In the genomic region with DNA sequence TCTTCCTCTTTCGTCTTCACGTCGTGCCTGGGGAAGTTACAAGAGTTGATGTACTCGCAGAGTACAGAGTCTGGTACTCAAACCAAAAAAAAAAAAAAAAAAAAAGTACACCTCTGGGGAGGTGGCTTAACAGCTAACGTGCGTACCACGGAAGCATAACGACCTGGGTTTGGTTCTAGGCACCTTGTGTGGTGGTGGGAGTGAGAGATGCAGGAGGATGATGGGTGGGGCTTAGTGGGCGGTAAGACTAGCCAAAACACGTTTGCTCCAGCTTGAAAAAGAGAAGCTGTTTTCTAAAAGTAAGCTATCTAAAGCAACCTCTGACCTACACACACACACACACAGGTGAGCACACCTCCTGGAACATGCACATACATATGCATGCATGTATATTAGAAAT, we compare ENCODE assay signal across 19 mouse cellular contexts. TPM values are rescaled to one million over a fixed set of nuclear protein-coding genes. Genes with fewer than 3 reads are reported as not detected.
DNase-seq lines count a peak whose midpoint lies in the region; ATAC-seq lines count a peak whose summit lies in the region.
"Had no signal": no experiment of that assay in that cellular context is flagged by ENCODE, and none has a peak within 500 bp of the region (broad histone marks: within the 10 kb centered on the region; RNA-seq: fewer than 3 reads in every experiment).

No protein-coding gene starts in this region.

- no peak overlapping the region for H3K27ac ChIP-seq in heart, embryonic 11.5 days (ENCODE audit: low read depth, low read length)
- H3K27ac ChIP-seq in kidney, embryonic 14.5 days (ENCODE audit: low read depth, low read length) = peak overlapping the region; percentile 59; the same call in 1 of the 2 replicates
- peak overlapping the region; percentile 38; the same call in 1 of the 2 replicates for H3K27ac ChIP-seq in neural tube, embryonic 13.5 days (replicated peaks)
- H3K27ac ChIP-seq: layer of hippocampus, adult 2 months; limb, embryonic 10.5 days had no signal

- no peak overlapping the region for H3K4me3 ChIP-seq in heart, embryonic 11.5 days (ENCODE audit: low read depth, low read length)
- no peak overlapping the region for H3K4me3 ChIP-seq in kidney, embryonic 14.5 days (ENCODE audit: low read length)
- H3K4me3 ChIP-seq in neural tube, embryonic 13.5 days = no peak overlapping the region
- H3K4me3 ChIP-seq: layer of hippocampus, adult 2 months had no signal

- H3K9ac ChIP-seq in heart, embryonic 11.5 days (ENCODE audit: low read depth, low read length) = no peak overlapping the region
- H3K9ac ChIP-seq in kidney, embryonic 14.5 days (ENCODE audit: low read depth, low read length) = no peak overlapping the region
- H3K9ac ChIP-seq in neural tube, embryonic 13.5 days = no peak overlapping the region

- WGBS in heart, embryonic 11.5 days (ENCODE audit: insufficient replicate concordance) = 27% methylated on average over 10 of the region's 10 CpGs
- 10% methylated on average over 10 of the region's 10 CpGs for WGBS in kidney, embryonic 14.5 days
- WGBS in neural tube, embryonic 13.5 days = 32% methylated on average over 10 of the region's 10 CpGs

- no peaks in the 10 kb centered on the region for H3K9me3 ChIP-seq in heart, embryonic 11.5 days (replicated peaks; ENCODE audit: control insufficient read depth, low read length)
- H3K9me3 ChIP-seq in kidney, embryonic 14.5 days (ENCODE audit: control insufficient read depth, low read length) = no peaks in the 10 kb centered on the region
- no peaks in the 10 kb centered on the region for H3K9me3 ChIP-seq in neural tube, embryonic 13.5 days
- H3K9me3 ChIP-seq: G1E; limb, embryonic 10.5 days had no signal

- H3K4me1 ChIP-seq in heart, embryonic 11.5 days (ENCODE audit: control insufficient read depth, insufficient read depth, low read length) = peaks cover 10% of the 10 kb centered on the region; the same call in 1 of the 2 replicates
- peaks cover 21% of the 10 kb centered on the region for H3K4me1 ChIP-seq in kidney, embryonic 14.5 days (ENCODE audit: control insufficient read depth, insufficient read depth, low read length)
- H3K4me1 ChIP-seq in neural tube, embryonic 13.5 days (replicated peaks) = peaks cover 35% of the 10 kb centered on the region

- no peak for DNase-seq in heart, adult 8-10 months (ENCODE audit: low spot score)
- no peak for DNase-seq in kidney, adult 8-10 months
- no peak for DNase-seq in neural tube, embryonic 10.5 days (ENCODE audit: extremely low spot score, low spot score)
- DNase-seq in right cerebral cortex, adult 18-20 months = no peak
- DNase-seq: adrenal gland, adult 2 months; B cell, adult 2 months; cerebellum, postnatal 14 days; gastrocnemius, postnatal 14 days; kidney, adult 18-20 months; lung, adult 2 months; lung, postnatal 36 days; right cerebral cortex, postnatal 25 days had no signal

- no peaks in the 10 kb centered on the region for H3K36me3 ChIP-seq in heart, embryonic 11.5 days (ENCODE audit: control insufficient read depth, insufficient read depth, low read length)
- no peaks in the 10 kb centered on the region for H3K36me3 ChIP-seq in kidney, embryonic 14.5 days (ENCODE audit: control insufficient read depth, insufficient read depth, low read length)
- H3K36me3 ChIP-seq in neural tube, embryonic 13.5 days = no peaks in the 10 kb centered on the region
- H3K36me3 ChIP-seq: G1E; limb, embryonic 10.5 days had no signal

- no peak for ATAC-seq in heart, embryonic 11.5 days (replicated peaks; ENCODE audit: insufficient number of reproducible peaks, low FRiP score, low TSS enrichment)
- ATAC-seq in kidney, embryonic 14.5 days (ENCODE audit: low FRiP score, low TSS enrichment) = no peak
- ATAC-seq in neural tube, embryonic 13.5 days (ENCODE audit: low read depth) = no peak

- H3K4me2 ChIP-seq in heart, embryonic 11.5 days = peak overlapping the region; percentile 50
- H3K4me2 ChIP-seq in kidney, embryonic 14.5 days (replicated peaks; ENCODE audit: low read depth, low read length) = peak overlapping the region; percentile 15; the same call in 1 of the 2 replicates
- H3K4me2 ChIP-seq in neural tube, embryonic 13.5 days = peak overlapping the region; percentile 14; the same call in 1 of the 2 replicates
- H3K4me2 ChIP-seq: liver, embryonic 11.5 days had no signal

- H3K27me3 ChIP-seq in heart, embryonic 11.5 days (ENCODE audit: control insufficient read depth, insufficient read depth, low read length) = peaks cover 9% of the 10 kb centered on the region; the same call in 1 of the 2 replicates
- H3K27me3 ChIP-seq in kidney, embryonic 14.5 days (ENCODE audit: control insufficient read depth, insufficient read depth, low read length) = no peaks in the 10 kb centered on the region
- no peaks in the 10 kb centered on the region for H3K27me3 ChIP-seq in neural tube, embryonic 13.5 days

RNA-seq across cellular contexts. Expression of a gene that starts 34.6 kb away (rescaled TPM):
- 7.6 and 9.4 TPM in 2 replicates for polyA plus RNA-seq in heart, embryonic 11.5 days (2014; fragmentation: Nextera tagmentation; extraction: Ambion mirVana)
- total RNA-seq in heart, adult 8-10 months (2022) = under 1 TPM; 0.16 to 0.52 (median 0.25) TPM
- polyA plus RNA-seq in kidney, embryonic 14.5 days (2014; fragmentation: Nextera tagmentation; extraction: Ambion mirVana) = 26.2 and 34.0 TPM in 2 replicates
- 66.5 and 66.7 TPM in 2 replicates for polyA plus RNA-seq in neural tube, embryonic 13.5 days (2015; fragmentation: Nextera tagmentation; extraction: Ambion mirVana)

RNA-seq across cellular contexts. Expression of a gene that starts 46.1 kb away (rescaled TPM):
- polyA plus RNA-seq in heart, embryonic 11.5 days (2014; fragmentation: Nextera tagmentation; extraction: Ambion mirVana) = 1,289 and 1,331 TPM in 2 replicates
- 100 to 1,000 TPM; 205 to 218 (median 216) TPM for total RNA-seq in heart, adult 8-10 months (2022)
- 911 and 1,119 TPM in 2 replicates for polyA plus RNA-seq in kidney, embryonic 14.5 days (2014; fragmentation: Nextera tagmentation; extraction: Ambion mirVana)
- 1,130 and 1,174 TPM in 2 replicates for polyA plus RNA-seq in neural tube, embryonic 13.5 days (2015; fragmentation: Nextera tagmentation; extraction: Ambion mirVana)

RNA-seq across cellular contexts. Expression of a gene that starts 53.8 kb away (rescaled TPM):
- polyA plus RNA-seq in heart, embryonic 11.5 days (2014; fragmentation: Nextera tagmentation; extraction: Ambion mirVana) = 40.4 and 43.9 TPM in 2 replicates
- 10 to 100 TPM; 25.5 to 27.4 (median 25.8) TPM for total RNA-seq in heart, adult 8-10 months (2022)
- polyA plus RNA-seq in kidney, embryonic 14.5 days (2014; fragmentation: Nextera tagmentation; extraction: Ambion mirVana) = 56.2 and 62.2 TPM in 2 replicates
- 49.7 and 54.8 TPM in 2 replicates for polyA plus RNA-seq in neural tube, embryonic 13.5 days (2015; fragmentation: Nextera tagmentation; extraction: Ambion mirVana)

RNA-seq across cellular contexts. Expression of a gene that starts 53.9 kb away (rescaled TPM):
- 27.0 and 31.0 TPM in 2 replicates for polyA plus RNA-seq in heart, embryonic 11.5 days (2014; fragmentation: Nextera tagmentation; extraction: Ambion mirVana)
- total RNA-seq in heart, adult 8-10 months (2022) = 10 to 100 TPM; 17.5 to 21.2 (median 19.4) TPM
- polyA plus RNA-seq in kidney, embryonic 14.5 days (2014; fragmentation: Nextera tagmentation; extraction: Ambion mirVana) = 35.8 and 36.9 TPM in 2 replicates
- 36.7 and 41.1 TPM in 2 replicates for polyA plus RNA-seq in neural tube, embryonic 13.5 days (2015; fragmentation: Nextera tagmentation; extraction: Ambion mirVana)
